Mouse (Mus musculus) adrenal gland, adult 2 months (tissue): ENCODE results near the gene Gart. TPM values are rescaled to one million over a fixed set of nuclear protein-coding genes. Genes with fewer than 3 reads are reported as not detected.
"Not testable (repeated sequence)": the region's sequence is repeated elsewhere in the genome, so short reads cannot be mapped to it uniquely, and the experiment has no call there.

Experiments used
- DNase-seq: peaks from one replicate; pipeline ENCODE4 v3.0.0; 2021
- polyA plus RNA-seq: library from polyadenylated mRNA; depleted of rRNA; stranded (reverse); fragments of >200 nt; gene quantifications from 2 replicates; pipeline ENCODE4 v1.2.3, GENCODE M21; 2012
- total RNA-seq, 2 experiments: library from RNA; stranded (reverse); gene quantifications; 2 replicates each; pipeline ENCODE4 v1.2.3; 2021

Gart gene
- total and polyA plus RNA-seq, 3 experiments: 22.5 to 114 (median 112) TPM

- peak; percentile 92 for DNase-seq
Measured at GRCm38 (mm10) chr16:91648220-91648550, 1.4 kb upstream of the Gart start.

GRCm38 (mm10) chr16:91647461-91648219 is 888 bp upstream of the Gart start, which contains the start of gene Son:
Gene Son (plus strand): TSS chr16:91647506.
- peak; percentile 97 for DNase-seq

- DNase-seq: no peak
Measured at GRCm38 (mm10) chr16:91645995-91646602, 653 bp downstream of the Gart start.

GRCm38 (mm10) chr16:91645420-91645819 is 1.3 kb downstream of the Gart start:
- not testable (repeated sequence) for DNase-seq

GRCm38 (mm10) chr16:91644901-91645300 is 1.9 kb downstream of the Gart start:
- no peak for DNase-seq

- no peak for DNase-seq
Measured at GRCm38 (mm10) chr16:91640171-91640570, 6.6 kb downstream of the Gart start.

- DNase-seq: no peak
Measured at GRCm38 (mm10) chr16:91639636-91640035, 7.1 kb downstream of the Gart start.

GRCm38 (mm10) chr16:91639161-91639560 is 7.6 kb downstream of the Gart start:
- DNase-seq: peak; percentile 60

GRCm38 (mm10) chr16:91633641-91634040 is 13.1 kb downstream of the Gart start:
- no peak for DNase-seq

GRCm38 (mm10) chr16:91632940-91633339 is 13.8 kb downstream of the Gart start:
- no peak for DNase-seq

- DNase-seq: peak; percentile 86
Measured at GRCm38 (mm10) chr16:91632439-91632838, 14.3 kb downstream of the Gart start.

GRCm38 (mm10) chr16:91630584-91630983 is 16.2 kb downstream of the Gart start:
- DNase-seq: no peak

GRCm38 (mm10) chr16:91629749-91630148 is 17.0 kb downstream of the Gart start:
- no peak for DNase-seq

- DNase-seq: no peak
Measured at GRCm38 (mm10) chr16:91628673-91629072, 18.1 kb downstream of the Gart start.

GRCm38 (mm10) chr16:91627831-91628230 is 18.9 kb downstream of the Gart start:
- DNase-seq: no peak

- no peak for DNase-seq
Measured at GRCm38 (mm10) chr16:91623074-91623473, 23.7 kb downstream of the Gart start.

GRCm38 (mm10) chr16:91620991-91621390 is 25.8 kb downstream of the Gart start:
- DNase-seq: no peak

GRCm38 (mm10) chr16:91620185-91620584 is 26.6 kb downstream of the Gart start:
- no peak for DNase-seq

GRCm38 (mm10) chr16:91618511-91619501 is 27.9 kb downstream of the Gart start, which contains the start of gene Dnajc28:
Gene Dnajc28 (minus strand): TSS chr16:91619026.
- peak; percentile 90 for DNase-seq

- DNase-seq: no peak
Measured at GRCm38 (mm10) chr16:91614552-91614951, 32.2 kb downstream of the Gart start.

- peak; percentile 62 for DNase-seq
Measured at GRCm38 (mm10) chr16:91612525-91612924, 34.2 kb downstream of the Gart start.

- peak; percentile 36 for DNase-seq
Measured at GRCm38 (mm10) chr16:91611248-91611647, 35.5 kb downstream of the Gart start.
